Mouse (Mus musculus): ENCODE data around the gene Gtf2h4. TPM values are rescaled to one million over a fixed set of nuclear protein-coding genes. Genes with fewer than 3 reads are reported as not detected.

Gtf2h4 gene
- polyA plus RNA-seq, 1 experiment from 2014 or later: 50.7 TPM

DNA sequence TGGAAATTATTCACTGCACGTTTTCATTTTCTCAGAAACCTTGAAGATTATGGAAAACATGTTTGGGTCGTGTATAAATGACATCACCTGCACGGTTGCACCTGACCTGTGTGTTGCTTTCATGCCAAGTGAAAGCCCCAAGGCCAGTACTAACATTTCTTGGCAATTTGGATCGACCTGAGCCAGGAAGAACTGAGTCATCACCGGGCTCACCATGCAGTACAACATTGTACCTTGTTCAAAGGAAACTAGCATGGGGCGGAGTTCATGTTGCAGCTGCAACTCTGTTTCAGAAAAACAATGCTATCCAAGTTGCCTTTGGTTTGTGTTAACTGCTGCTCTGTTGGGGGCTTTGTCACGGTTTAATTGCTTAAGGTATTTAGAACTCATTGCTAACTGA lies 34.4 kb upstream of the Gtf2h4 start:
- H3K4me2 ChIP-seq (replicated peaks; ENCODE audit: low read depth, low read length): no peak overlapping the region
- 70% methylated on average over 7 of the region's 7 CpGs for WGBS

DNA sequence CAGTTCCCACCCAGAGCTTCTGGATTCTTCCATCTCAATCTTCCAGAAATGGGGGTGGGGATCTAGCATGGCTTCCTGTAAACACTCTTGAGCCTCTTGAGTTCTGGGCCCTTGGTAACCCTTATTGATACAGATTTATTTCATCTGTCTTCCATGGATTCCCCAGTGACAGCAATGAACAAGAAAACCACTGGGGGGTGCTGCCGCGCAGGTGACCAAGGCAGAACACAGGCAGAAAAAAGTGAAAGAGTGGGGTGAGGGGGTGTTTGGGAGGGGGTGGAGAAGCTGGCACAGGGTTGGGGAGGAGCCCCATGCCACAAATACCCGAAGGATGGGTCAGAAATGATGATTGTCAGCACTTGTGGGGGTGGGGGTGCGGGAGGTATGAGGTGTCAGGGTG lies 32.3 kb upstream of the Gtf2h4 start:
- H3K4me3 ChIP-seq (ENCODE audit: low read length): no peak overlapping the region
- no peak overlapping the region for H3K4me2 ChIP-seq (replicated peaks; ENCODE audit: low read depth, low read length)
- H3K27me3 ChIP-seq (ENCODE audit: control insufficient read depth, insufficient read depth, low read length): no peaks in the 10 kb centered on the region
- H3K9ac ChIP-seq (ENCODE audit: low read depth, low read length): no peak overlapping the region
- no peaks in the 10 kb centered on the region for H3K36me3 ChIP-seq (ENCODE audit: control insufficient read depth, insufficient read depth, low read length)
- no peaks in the 10 kb centered on the region for H3K9me3 ChIP-seq (ENCODE audit: control insufficient read depth, low read length)
- WGBS: 32% methylated on average over 4 of the region's 4 CpGs
- H3K4me1 ChIP-seq (ENCODE audit: control insufficient read depth, insufficient read depth, low read length): peaks cover 32% of the 10 kb centered on the region
- peak overlapping the region; percentile 98; the same call in 1 of the 2 replicates for H3K27ac ChIP-seq (ENCODE audit: low read depth, low read length)
- no peak for ATAC-seq (ENCODE audit: low FRiP score, low TSS enrichment)

More for the DNA sequence above, 34.4 kb upstream of the Gtf2h4 start:
- H3K27me3 ChIP-seq (ENCODE audit: control insufficient read depth, insufficient read depth, low read length): no peaks in the 10 kb centered on the region
- H3K27ac ChIP-seq (ENCODE audit: low read depth, low read length): no peak overlapping the region
- H3K4me1 ChIP-seq (ENCODE audit: control insufficient read depth, insufficient read depth, low read length): peaks cover 34% of the 10 kb centered on the region
- H3K9me3 ChIP-seq (ENCODE audit: control insufficient read depth, low read length): no peaks in the 10 kb centered on the region
- no peak for ATAC-seq (ENCODE audit: low FRiP score, low TSS enrichment)
- H3K4me3 ChIP-seq (ENCODE audit: low read length): no peak overlapping the region
- no peaks in the 10 kb centered on the region for H3K36me3 ChIP-seq (ENCODE audit: control insufficient read depth, insufficient read depth, low read length)
- no peak overlapping the region for H3K9ac ChIP-seq (ENCODE audit: low read depth, low read length)

DNA sequence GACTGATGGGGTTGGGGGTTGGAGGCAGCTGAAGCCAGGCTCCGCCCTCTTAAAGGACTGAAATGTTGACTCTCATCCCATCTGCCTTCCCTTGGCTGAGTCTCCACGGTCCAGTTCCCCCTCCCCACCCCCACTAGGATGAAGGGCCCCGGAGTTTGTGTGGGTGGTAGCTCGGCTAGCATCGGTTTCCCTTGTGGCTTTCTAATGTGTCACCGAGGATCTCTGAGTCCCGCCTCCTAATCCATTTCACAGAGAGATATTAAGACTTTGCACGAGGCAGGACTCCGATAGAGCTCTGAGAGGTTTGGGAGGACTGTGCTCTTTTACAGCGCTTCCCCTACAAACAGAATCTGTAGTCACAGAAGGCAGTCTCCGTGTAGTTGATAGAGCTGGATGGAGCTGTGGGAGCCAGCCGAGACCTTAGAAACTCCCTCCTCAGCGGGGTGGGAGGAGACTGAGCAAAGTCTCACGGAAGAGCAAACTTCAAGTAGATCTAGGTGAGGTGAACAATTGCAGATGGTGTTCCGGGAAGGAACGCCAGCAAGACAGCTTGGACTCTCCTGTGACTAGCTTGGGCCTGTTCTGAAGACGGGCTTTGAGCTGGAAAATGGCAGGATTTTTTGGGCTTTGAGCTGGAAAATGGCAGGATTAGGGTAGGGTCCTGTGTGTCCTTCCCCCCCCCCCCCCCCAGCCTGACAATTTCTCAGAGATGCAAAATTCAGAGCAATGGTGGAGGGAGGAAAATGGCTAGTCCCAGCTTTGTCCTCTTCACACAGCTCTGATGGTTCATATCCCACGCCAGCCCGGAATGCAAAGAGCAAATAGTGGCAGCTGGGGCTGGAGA lies 31.3 kb upstream of the Gtf2h4 start, which contains the start of gene Ddr1:
Gene Ddr1, minus strand, starts transcription at position 1 of the 844 bp plus-strand sequence.
- Histone ChIP-seq H3K9me3 (ENCODE audit: control insufficient read depth, low read length) (no peaks in the 10 kb centered on the region), H3K27ac (ENCODE audit: low read depth, low read length) (peak within 1 kb of the TSS; percentile 98), H3K4me1 (ENCODE audit: control insufficient read depth, insufficient read depth, low read length) (peaks cover 25% of the 10 kb centered on the region), H3K9ac (ENCODE audit: low read depth, low read length) (peak within 1 kb of the TSS; percentile 57), H3K4me2 (replicated peaks; ENCODE audit: low read depth, low read length) (peak within 1 kb of the TSS; percentile 70), H3K27me3 (ENCODE audit: control insufficient read depth, insufficient read depth, low read length) (no peaks in the 10 kb centered on the region), H3K36me3 (ENCODE audit: control insufficient read depth, insufficient read depth, low read length) (no peaks in the 10 kb centered on the region), H3K4me3 (ENCODE audit: low read length) (peak within 1 kb of the TSS; percentile 39)
- peak; percentile 63 for ATAC-seq (ENCODE audit: low FRiP score, low TSS enrichment)
- 7% methylated on average over 19 of the region's 19 CpGs for WGBS

DNA sequence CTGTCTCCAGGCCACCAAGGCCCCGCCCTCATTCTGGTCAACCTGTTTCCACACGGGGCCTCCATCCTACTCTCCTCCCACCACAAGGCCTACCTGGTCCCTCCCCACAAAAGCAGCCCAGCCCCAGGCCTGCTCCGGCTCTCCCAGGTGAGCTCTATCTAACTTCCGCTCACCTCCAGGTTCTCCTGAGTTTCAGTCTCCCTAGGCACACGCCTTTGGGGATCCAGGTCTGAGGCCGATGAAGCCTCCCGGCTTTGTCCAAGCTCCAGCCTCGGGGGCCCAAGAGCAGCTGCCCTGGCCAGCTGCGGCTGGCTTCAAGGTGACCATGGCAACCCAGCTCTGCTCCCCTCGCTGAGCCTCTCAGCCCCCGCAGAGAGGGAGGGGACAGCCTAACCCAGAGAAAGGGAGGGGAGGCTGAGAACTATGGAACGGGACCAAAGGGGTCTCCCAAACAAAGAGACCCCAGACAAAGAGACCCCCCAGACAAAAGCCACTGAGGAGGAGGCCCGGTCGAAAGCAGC lies 30.3 kb upstream of the Gtf2h4 start:
- Histone ChIP-seq H3K27me3 (ENCODE audit: control insufficient read depth, insufficient read depth, low read length) (no peaks in the 10 kb centered on the region), H3K36me3 (ENCODE audit: control insufficient read depth, insufficient read depth, low read length) (no peaks in the 10 kb centered on the region), H3K9ac (ENCODE audit: low read depth, low read length) (peak overlapping the region; percentile 57), H3K4me3 (ENCODE audit: low read length) (peak overlapping the region; percentile 39), H3K27ac (ENCODE audit: low read depth, low read length) (peak overlapping the region; percentile 98), H3K4me1 (ENCODE audit: control insufficient read depth, insufficient read depth, low read length) (peaks cover 32% of the 10 kb centered on the region), H3K9me3 (ENCODE audit: control insufficient read depth, low read length) (no peaks in the 10 kb centered on the region), H3K4me2 (replicated peaks; ENCODE audit: low read depth, low read length) (peak overlapping the region; percentile 70)
- peak; percentile 51 for ATAC-seq (ENCODE audit: low FRiP score, low TSS enrichment)
- 4% methylated on average over 13 of the region's 14 CpGs for WGBS

DNA sequence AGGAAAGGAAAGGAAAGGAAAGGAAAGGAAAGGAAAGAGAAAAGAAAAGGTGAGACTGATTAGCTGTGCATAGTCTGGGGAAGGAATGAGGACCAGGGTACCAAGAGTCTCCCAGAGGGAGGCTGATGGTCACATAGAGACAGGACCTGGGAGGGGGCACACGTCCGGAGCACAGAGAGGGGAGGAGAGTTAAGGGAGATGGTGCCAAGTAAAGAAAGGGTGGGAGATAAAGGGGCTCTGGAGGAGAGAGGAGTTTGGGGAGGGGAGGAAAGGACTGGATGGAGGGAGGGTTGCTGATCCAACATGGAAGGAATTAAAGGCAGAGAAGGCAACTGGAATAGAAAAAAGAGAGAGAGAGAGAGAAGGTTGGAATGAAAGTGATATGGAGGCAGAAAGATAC lies 29.5 kb upstream of the Gtf2h4 start:
- Histone ChIP-seq H3K4me2 (replicated peaks; ENCODE audit: low read depth, low read length) (peak overlapping the region; percentile 48), H3K36me3 (ENCODE audit: control insufficient read depth, insufficient read depth, low read length) (no peaks in the 10 kb centered on the region), H3K4me1 (ENCODE audit: control insufficient read depth, insufficient read depth, low read length) (peaks cover 35% of the 10 kb centered on the region), H3K9ac (ENCODE audit: low read depth, low read length) (peak overlapping the region; percentile 65; the same call in 1 of the 2 replicates), H3K4me3 (ENCODE audit: low read length) (peak overlapping the region; percentile 66), H3K9me3 (ENCODE audit: control insufficient read depth, low read length) (no peaks in the 10 kb centered on the region), H3K27ac (ENCODE audit: low read depth, low read length) (peak overlapping the region; percentile 93; the same call in 1 of the 2 replicates), H3K27me3 (ENCODE audit: control insufficient read depth, insufficient read depth, low read length) (no peaks in the 10 kb centered on the region)
- 17% methylated on average over 2 of the region's 2 CpGs for WGBS
- ATAC-seq (ENCODE audit: low FRiP score, low TSS enrichment): no peak

DNA sequence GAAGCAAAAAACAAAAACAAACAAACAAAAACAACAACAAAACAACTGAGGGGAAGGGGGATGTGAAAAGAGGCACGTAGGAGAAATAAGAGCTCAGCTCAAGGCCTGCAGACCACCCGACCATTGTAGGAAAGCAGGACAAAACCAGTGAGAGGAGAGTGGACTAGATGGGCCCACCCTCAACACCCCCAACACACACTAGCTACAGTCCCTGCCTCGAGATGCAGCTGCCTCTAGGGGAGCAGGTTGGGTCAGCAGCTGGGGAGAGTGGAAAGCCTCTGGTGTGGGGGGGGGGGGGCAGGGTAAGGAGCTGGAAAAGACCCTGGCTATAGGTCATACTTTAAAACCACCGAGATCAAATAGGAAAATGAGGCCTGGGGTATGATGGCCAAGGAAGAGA lies 29.1 kb upstream of the Gtf2h4 start:
- ATAC-seq (ENCODE audit: low FRiP score, low TSS enrichment): no peak
- no peaks in the 10 kb centered on the region for H3K9me3 ChIP-seq (ENCODE audit: control insufficient read depth, low read length)
- H3K4me2 ChIP-seq (replicated peaks; ENCODE audit: low read depth, low read length): peak overlapping the region; percentile 48
- H3K36me3 ChIP-seq (ENCODE audit: control insufficient read depth, insufficient read depth, low read length): no peaks in the 10 kb centered on the region
- 8% methylated on average over 4 of the region's 4 CpGs for WGBS
- peak overlapping the region; percentile 93 for H3K27ac ChIP-seq (ENCODE audit: low read depth, low read length)
- H3K4me1 ChIP-seq (ENCODE audit: control insufficient read depth, insufficient read depth, low read length): peaks cover 40% of the 10 kb centered on the region
- H3K27me3 ChIP-seq (ENCODE audit: control insufficient read depth, insufficient read depth, low read length): no peaks in the 10 kb centered on the region
- peak overlapping the region; percentile 65; the same call in 1 of the 2 replicates for H3K9ac ChIP-seq (ENCODE audit: low read depth, low read length)
- peak overlapping the region; percentile 66 for H3K4me3 ChIP-seq (ENCODE audit: low read length)

DNA sequence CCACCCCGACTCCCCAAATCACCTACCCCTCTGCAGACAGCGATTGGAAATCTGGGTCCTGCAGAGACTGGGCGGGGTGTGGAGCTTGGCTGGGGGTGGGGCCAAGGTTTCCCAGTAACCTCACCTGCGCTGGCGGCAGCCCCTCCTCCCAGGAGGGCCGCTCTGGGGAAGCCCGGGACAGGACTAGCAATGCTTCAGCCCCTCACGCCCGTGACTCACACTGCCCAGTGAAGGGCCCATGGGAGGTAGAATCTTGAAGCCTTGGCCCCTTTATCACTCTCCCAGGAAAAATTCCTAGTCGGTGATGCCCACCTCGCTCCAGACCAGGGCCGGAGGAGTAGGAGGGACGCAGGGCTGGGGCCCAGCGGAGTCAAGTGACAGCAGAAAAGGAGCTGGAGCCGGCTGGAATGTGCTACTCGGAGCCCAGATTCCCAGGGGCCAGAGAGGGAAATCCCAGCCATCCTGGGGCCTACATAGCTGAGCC lies 28.5 kb upstream of the Gtf2h4 start:
- H3K9ac ChIP-seq (ENCODE audit: low read depth, low read length): peak overlapping the region; percentile 65
- peak overlapping the region; percentile 93 for H3K27ac ChIP-seq (ENCODE audit: low read depth, low read length)
- H3K27me3 ChIP-seq (ENCODE audit: control insufficient read depth, insufficient read depth, low read length): no peaks in the 10 kb centered on the region
- 4% methylated on average over 16 of the region's 16 CpGs for WGBS
- no peaks in the 10 kb centered on the region for H3K9me3 ChIP-seq (ENCODE audit: control insufficient read depth, low read length)
- H3K4me3 ChIP-seq (ENCODE audit: low read length): peak overlapping the region; percentile 66
- H3K4me2 ChIP-seq (replicated peaks; ENCODE audit: low read depth, low read length): peak overlapping the region; percentile 48
- no peaks in the 10 kb centered on the region for H3K36me3 ChIP-seq (ENCODE audit: control insufficient read depth, insufficient read depth, low read length)
- peak; percentile 7; the same call in 1 of the 2 replicates for ATAC-seq (ENCODE audit: low FRiP score, low TSS enrichment)
- H3K4me1 ChIP-seq (ENCODE audit: control insufficient read depth, insufficient read depth, low read length): peaks cover 45% of the 10 kb centered on the region

DNA sequence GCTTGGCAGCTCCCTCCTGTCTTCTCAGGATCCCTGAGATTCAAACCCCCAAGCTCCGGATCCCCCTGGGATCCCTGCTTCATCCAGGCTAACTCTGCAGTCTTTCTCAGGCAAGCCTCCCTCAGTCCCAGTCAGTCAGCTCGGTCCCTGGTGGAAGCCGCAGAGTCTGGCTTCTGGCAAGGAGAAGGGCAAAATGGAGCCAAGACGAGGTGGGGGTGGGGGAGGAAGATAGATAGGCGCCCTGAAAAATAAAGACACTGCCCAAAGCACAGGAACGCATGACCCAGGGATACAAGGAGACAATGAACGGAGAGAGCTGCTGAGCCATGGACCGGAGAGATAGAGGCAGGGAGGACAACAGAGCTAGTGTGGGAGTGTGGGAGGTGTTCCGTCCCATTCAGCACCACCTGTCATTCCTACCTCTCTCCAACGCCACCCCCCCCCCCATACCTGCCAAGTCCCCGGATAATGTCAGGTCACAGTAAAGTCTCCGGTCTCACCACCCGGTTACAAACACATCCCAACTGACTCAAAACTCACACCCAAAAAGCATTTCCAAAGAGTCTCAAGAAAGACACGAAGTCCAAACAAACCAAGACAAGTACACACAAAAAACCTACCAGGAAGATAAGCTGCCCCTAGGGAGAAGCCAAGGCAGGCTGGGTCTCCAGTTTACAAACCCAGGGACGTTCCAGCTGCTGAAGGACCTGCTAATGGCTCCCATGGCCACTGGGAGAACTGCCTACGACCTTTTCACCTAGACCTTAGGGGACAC lies 27.9 kb upstream of the Gtf2h4 start:
- no peaks in the 10 kb centered on the region for H3K27me3 ChIP-seq (ENCODE audit: control insufficient read depth, insufficient read depth, low read length)

More for the DNA sequence above, 27.9 kb upstream of the Gtf2h4 start:
- H3K4me2 ChIP-seq (replicated peaks; ENCODE audit: low read depth, low read length): peak overlapping the region; percentile 48
- no peaks in the 10 kb centered on the region for H3K9me3 ChIP-seq (ENCODE audit: control insufficient read depth, low read length)
- ATAC-seq (ENCODE audit: low FRiP score, low TSS enrichment): no peak
- peak overlapping the region; percentile 93 for H3K27ac ChIP-seq (ENCODE audit: low read depth, low read length)
- no peaks in the 10 kb centered on the region for H3K36me3 ChIP-seq (ENCODE audit: control insufficient read depth, insufficient read depth, low read length)
- under 1% methylated on average over 15 of the region's 16 CpGs for WGBS
- peak overlapping the region; percentile 66 for H3K4me3 ChIP-seq (ENCODE audit: low read length)
- H3K4me1 ChIP-seq (ENCODE audit: control insufficient read depth, insufficient read depth, low read length): peaks cover 45% of the 10 kb centered on the region
- peak overlapping the region; percentile 65 for H3K9ac ChIP-seq (ENCODE audit: low read depth, low read length)
